Mouse (Mus musculus) small intestine, adult 2 months (tissue): Measurements from ENCODE around the gene Glp2r.

Experiments used
- CTCF ChIP-seq: fragments of 200-500 bp; IDR thresholded peaks from 2 replicates; pipeline ENCODE4 v1.5.1; 2012; ENCODE audit warnings: low read depth, mild to moderate bottlenecking, control low read depth, inconsistent platforms, low read length, moderate library complexity, mixed read lengths; ENCODE audit not compliant: insufficient replicate concordance, insufficient read length; ENCODE audit errors: extremely low read depth
- POLR2A ChIP-seq: fragments of 200-500 bp; IDR thresholded peaks from 2 replicates; pipeline ENCODE4 v1.6.1; 2012; ENCODE audit warnings: low read depth, mild to moderate bottlenecking, control low read depth, inconsistent platforms, low read length, moderate library complexity

DNA sequence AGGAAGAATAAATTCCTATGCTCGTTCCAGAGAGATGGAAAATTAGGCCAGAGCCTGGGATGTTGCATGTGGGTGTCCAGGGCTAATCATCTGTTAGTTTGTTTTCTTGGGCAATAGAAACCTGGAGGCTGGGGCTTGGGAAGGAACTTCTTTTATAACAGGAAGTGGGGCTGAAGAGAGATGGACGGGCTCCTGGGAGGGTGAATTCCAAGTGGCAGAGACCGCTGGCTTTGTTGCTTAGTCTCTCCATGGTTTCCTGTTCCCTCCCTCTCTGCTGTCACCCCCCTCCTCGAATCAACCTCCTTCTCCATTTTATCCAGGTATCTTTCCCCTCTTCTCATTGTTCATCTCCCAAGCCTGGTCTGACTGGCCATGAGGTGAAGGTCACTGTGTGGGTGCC, 134.8 kb downstream of the Glp2r start:
- TF ChIP-seq CTCF (no peak), POLR2A (no peak)
